Mouse (Mus musculus) bone marrow, adult 2 months (tissue): Measurements from ENCODE around the gene Tnfaip8l2.

ENCODE experiments used
- CTCF ChIP-seq: fragments of 200-500 bp; IDR thresholded peaks from 2 replicates; pipeline ENCODE4 v1.5.1; 2011; ENCODE audit warnings: low read length, control low read depth; ENCODE audit not compliant: control insufficient read depth, insufficient read depth
- POLR2A ChIP-seq: fragments of 200-500 bp; IDR thresholded peaks from 2 replicates; pipeline ENCODE4 v1.6.1; 2011; ENCODE audit warnings: low read depth, mild to moderate bottlenecking, control low read depth, low read length, borderline replicate concordance; ENCODE audit not compliant: control insufficient read depth

GRCm38 (mm10) chr3:95186100-95186499 is 43.9 kb upstream of the Tnfaip8l2 start:
- TF ChIP-seq POLR2A, result no peak
- TF ChIP-seq CTCF, result no peak
